Mouse (Mus musculus) heart, embryonic 12.5 days (tissue): ENCODE data around the gene Ldhal6b. TPM values are rescaled to one million over a fixed set of nuclear protein-coding genes. Genes with fewer than 3 reads are reported as not detected.

ENCODE experiments used
- microRNA-seq: library from miRNA; unstranded; fragments of <30 nt; microRNA quantifications from one replicate; pipeline ENCODE4, GENCODE M21; 2017
- polyA plus RNA-seq: library from polyadenylated mRNA; unstranded; fragments of >200 nt; fragmentation: Nextera tagmentation; extraction: Ambion mirVana; gene quantifications from 2 replicates; pipeline ENCODE4 v1.2.1, GENCODE M21; 2016

Gene Ldhal6b
- polyA plus RNA-seq, 1 experiment from 2014 or later: not detected

Small RNAs within 50 kb of the gene (microRNA-seq; reads per million reads assigned to microRNA genes)
- gene Gm22475: not detected

Other genes with a start within 250 kb of the Ldhal6b start
- 108 and 111 TPM in 2 replicates for gene Tmem242, start 21.5 kb upstream of the Ldhal6b start, polyA plus RNA-seq
- 1.6 and 1.9 TPM in 2 replicates for gene Zdhhc14, start 73.8 kb upstream of the Ldhal6b start, polyA plus RNA-seq